Mouse (Mus musculus) kidney, postnatal 0 days (tissue): ENCODE results near the gene Alms1. TPM values are rescaled to one million over a fixed set of nuclear protein-coding genes. Genes with fewer than 3 reads are reported as not detected.
A peak's percentile ranks its signal among the peaks of the same experiment; 100 is the strongest.

Experiments used
- ATAC-seq: fragments of 200-750 bp; cut with Nextera tagmentation; replicated peaks from 2 replicates; pipeline ENCODE4 v1.8.0; 2017; ENCODE audit warnings: low read depth, moderate number of reproducible peaks, moderate TSS enrichment, moderate library complexity; ENCODE audit not compliant: low FRiP score
- DNase-seq: peaks from one replicate; pipeline ENCODE4 v3.0.0-alpha.2; 2016; ENCODE audit warnings: low spot score
- H3K27ac ChIP-seq: fragments of 300-500 bp; sonication (generic); 2 replicates; pipeline ENCODE4 v1.5.1; 2014; ENCODE audit warnings: mild to moderate bottlenecking
- H3K27me3 ChIP-seq: fragments of 300-500 bp; sonication (generic); 2 replicates; pipeline ENCODE4 v1.6.1; 2014; ENCODE audit warnings: low read length, mixed read lengths; ENCODE audit not compliant: insufficient read depth
- H3K36me3 ChIP-seq: fragments of 300-500 bp; sonication (generic); 2 replicates; pipeline ENCODE4 v1.6.1; 2014; ENCODE audit warnings: low read length, mixed read lengths; ENCODE audit not compliant: insufficient read depth
- H3K4me1 ChIP-seq: fragments of 300-500 bp; sonication (generic); replicated peaks from 2 replicates; pipeline ENCODE4 v1.6.1; 2014; ENCODE audit warnings: antibody characterized with exemption, low read length, mixed read lengths; ENCODE audit not compliant: insufficient read depth
- H3K4me2 ChIP-seq: fragments of 300-500 bp; sonication (generic); 2 replicates; pipeline ENCODE4 v1.6.1; 2014; ENCODE audit warnings: mild to moderate bottlenecking, low read length, moderate library complexity, mixed read lengths
- H3K4me3 ChIP-seq: fragments of 300-500 bp; sonication (generic); replicated peaks from 2 replicates; pipeline ENCODE4 v1.5.1; 2014; ENCODE audit warnings: low read depth, low read length
- H3K9ac ChIP-seq: fragments of 300-500 bp; sonication (generic); 2 replicates; pipeline ENCODE4 v1.6.1; 2014; ENCODE audit warnings: low read depth, low read length
- H3K9me3 ChIP-seq: fragments of 300-500 bp; sonication (generic); replicated peaks from 2 replicates; pipeline ENCODE4 v1.6.1; 2016; ENCODE audit warnings: low read length, inconsistent platforms, mixed read lengths
- CTCF ChIP-seq: IDR thresholded peaks from 2 replicates; pipeline ENCODE4 v1.5.1; 2016; ENCODE audit warnings: antibody characterized with exemption, low read depth, mild to moderate bottlenecking, moderate library complexity
- WGBS: fragments of 180-500 bp; shearing (Covaris S2); extraction: QIAGEN DNeasy Blood & Tissue Kit; methylation state at CpG from one replicate; pipeline ENCODE4 v1.1.7; 2014; 5-methylcytosine and 5-hydroxymethylcytosine counted together
- polyA plus RNA-seq: library from polyadenylated mRNA; unstranded; fragments of >200 nt; fragmentation: Nextera tagmentation; extraction: Ambion mirVana; gene quantifications from 2 replicates; pipeline ENCODE4 v1.2.1, GENCODE M21; 2015

Gene Alms1
- polyA plus RNA-seq, result 1.6 and 2.0 TPM in 2 replicates

DNA sequence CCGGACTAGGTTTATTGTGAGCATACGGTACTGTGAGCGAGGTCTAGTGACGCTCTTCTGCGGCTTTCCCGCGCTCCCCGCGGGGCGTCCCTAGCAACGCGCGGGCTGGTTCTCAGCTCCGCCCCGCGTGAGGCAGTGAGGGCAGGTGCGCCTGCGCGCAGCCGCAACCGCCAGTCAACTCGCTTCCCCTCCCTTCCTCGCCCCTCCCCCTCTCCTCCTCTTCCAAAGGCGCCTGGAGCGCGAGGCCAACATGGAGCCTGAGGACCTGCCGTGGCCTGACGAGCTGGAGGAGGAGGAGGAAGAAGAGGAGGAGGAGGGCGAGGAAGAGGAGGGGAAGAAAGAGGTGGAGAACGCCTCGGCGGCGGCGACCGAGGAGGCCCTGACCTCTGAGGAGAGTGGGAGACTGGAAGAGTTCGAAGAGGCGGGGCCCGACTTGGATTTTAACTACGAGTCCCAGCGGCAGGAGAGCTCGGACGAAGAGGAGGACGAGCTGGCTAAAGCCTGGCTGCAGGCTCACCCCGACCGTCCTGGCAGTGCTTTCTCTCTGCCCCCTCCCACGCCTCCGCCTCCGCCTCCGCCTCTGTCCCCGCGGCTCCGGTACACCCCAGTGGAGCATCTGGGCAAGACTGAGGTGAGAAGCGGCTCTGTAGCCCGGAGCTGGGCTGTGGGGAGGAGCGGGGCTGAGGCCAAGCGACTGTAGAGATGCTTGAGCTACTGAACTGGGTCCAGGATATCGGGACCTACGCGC, at the start of gene Alms1:
TSS of gene Alms1 (plus strand) at position 136 of the 748 bp plus-strand sequence.
- Histone ChIP-seq H3K4me2 (peak within 1 kb of the TSS; percentile 90), H3K27ac (peak within 1 kb of the TSS; percentile 54), H3K9ac (peak within 1 kb of the TSS; percentile 63), H3K4me1 (peaks cover 5% of the 10 kb centered on the region; the same call in 1 of the 2 replicates), H3K9me3 (no peaks in the 10 kb centered on the region), H3K36me3 (no peaks in the 10 kb centered on the region), H3K4me3 (peak within 1 kb of the TSS; percentile 71), H3K27me3 (no peaks in the 10 kb centered on the region)
- 2% methylated on average over 58 of the region's 59 CpGs for WGBS
- ATAC-seq (peak; percentile 95), DNase-seq (peak; percentile 96)
- no peak for TF ChIP-seq CTCF

DNA sequence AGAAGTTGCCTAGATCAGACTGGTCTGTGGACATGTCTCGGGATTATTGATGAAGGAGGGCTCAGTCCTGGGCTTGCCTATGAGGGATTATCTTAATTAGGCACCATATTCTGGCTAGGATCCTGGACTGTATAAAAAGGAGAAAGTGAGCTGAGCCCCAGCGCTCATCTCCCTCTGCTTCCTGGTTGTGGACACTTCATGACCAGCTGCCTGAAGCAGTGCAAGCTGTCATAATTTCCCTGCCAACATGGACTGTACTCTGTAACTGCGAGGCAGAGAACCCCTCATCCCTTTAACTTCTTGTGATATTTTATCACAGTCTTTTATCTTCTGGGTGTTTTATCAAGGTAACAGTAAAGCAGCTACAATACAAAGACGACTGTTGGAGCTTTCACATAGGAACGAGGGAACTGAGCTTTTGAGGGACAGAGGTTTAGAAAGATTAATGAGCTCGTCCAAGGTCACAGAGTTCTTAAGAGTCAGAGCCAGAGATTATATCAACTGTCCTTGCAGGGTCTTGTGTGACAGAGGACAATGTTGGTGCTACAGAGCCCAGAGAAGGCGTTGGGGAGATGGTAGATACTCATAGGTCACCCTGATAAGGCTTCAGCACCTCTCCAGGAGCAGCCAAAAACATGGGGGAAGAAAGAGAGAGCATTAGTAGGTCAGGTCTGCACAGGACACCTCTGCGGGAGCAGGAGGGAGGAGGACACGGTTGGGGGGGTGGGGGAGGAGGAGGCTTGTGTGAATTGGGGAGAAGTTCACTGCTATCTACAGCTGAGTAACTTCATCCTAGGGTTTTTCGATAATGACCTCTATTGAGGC, 43.8 kb upstream of the Alms1 start:
- no peaks in the 10 kb centered on the region for H3K27me3 ChIP-seq
- WGBS, result 72% methylated on average over 10 of the region's 10 CpGs
- H3K27ac ChIP-seq, result no peak overlapping the region
- DNase-seq, result no peak
- no peak overlapping the region for H3K9ac ChIP-seq
- no peaks in the 10 kb centered on the region for H3K9me3 ChIP-seq
- H3K4me3 ChIP-seq, result no peak overlapping the region
- ATAC-seq, result no peak
- H3K4me1 ChIP-seq, result no peaks in the 10 kb centered on the region
- H3K4me2 ChIP-seq, result no peak overlapping the region
- H3K36me3 ChIP-seq, result no peaks in the 10 kb centered on the region
- no peak for TF ChIP-seq CTCF

GRCm38 (mm10) chr6:85544251-85544881, 43.0 kb upstream of the Alms1 start:
- no peak for TF ChIP-seq CTCF
- Histone ChIP-seq H3K4me1 (no peaks in the 10 kb centered on the region), H3K27me3 (no peaks in the 10 kb centered on the region), H3K9me3 (no peaks in the 10 kb centered on the region), H3K4me3 (no peak overlapping the region), H3K4me2 (no peak overlapping the region), H3K36me3 (no peaks in the 10 kb centered on the region), H3K27ac (no peak overlapping the region), H3K9ac (no peak overlapping the region)
- ATAC-seq, result no peak
- no peak for DNase-seq
- WGBS, result 79% methylated on average over 13 of the region's 13 CpGs

DNA sequence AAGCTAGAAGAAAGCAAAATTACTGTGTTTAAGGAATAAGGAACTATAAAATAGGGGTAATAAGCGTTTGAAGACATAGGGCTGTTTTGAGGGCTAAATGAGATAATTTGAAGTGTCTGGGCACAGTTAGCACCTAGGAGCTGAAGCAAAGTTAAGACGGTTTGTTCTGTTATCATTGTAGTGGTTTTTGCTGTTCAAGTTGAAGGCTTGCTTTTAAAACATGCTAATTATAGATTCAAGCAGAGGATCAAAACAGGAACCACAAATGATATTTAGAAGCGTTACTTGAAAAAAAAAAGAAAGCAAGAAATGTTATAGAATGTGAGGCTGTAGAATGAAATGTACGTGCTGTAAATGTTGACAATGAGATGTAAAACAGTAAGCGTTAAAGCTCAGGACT, 39.7 kb upstream of the Alms1 start:
- WGBS, result 79% methylated on average over 5 of the region's 5 CpGs
- Histone ChIP-seq H3K4me3 (no peak overlapping the region), H3K4me1 (no peaks in the 10 kb centered on the region), H3K4me2 (no peak overlapping the region), H3K27ac (no peak overlapping the region), H3K27me3 (no peaks in the 10 kb centered on the region), H3K36me3 (no peaks in the 10 kb centered on the region), H3K9ac (no peak overlapping the region), H3K9me3 (no peaks in the 10 kb centered on the region)
- TF ChIP-seq CTCF, result no peak
- ATAC-seq (no peak), DNase-seq (no peak)

- no peak overlapping the region for H3K9ac ChIP-seq
- no peak overlapping the region for H3K4me2 ChIP-seq
- no peak overlapping the region for H3K27ac ChIP-seq
- no peaks in the 10 kb centered on the region for H3K9me3 ChIP-seq
- H3K4me1 ChIP-seq, result no peaks in the 10 kb centered on the region
- H3K27me3 ChIP-seq, result no peaks in the 10 kb centered on the region
- no peak for TF ChIP-seq CTCF
- 33% methylated on average over 1 of the region's 1 CpGs for WGBS
- no peak for ATAC-seq
- no peak overlapping the region for H3K4me3 ChIP-seq
- no peak for DNase-seq
- H3K36me3 ChIP-seq, result no peaks in the 10 kb centered on the region
These were observed 25.0 kb upstream of the Alms1 start for GRCm38 (mm10) chr6:85562374-85562773.

- H3K4me1 ChIP-seq, result no peaks in the 10 kb centered on the region
- H3K27me3 ChIP-seq, result no peaks in the 10 kb centered on the region
- no peak overlapping the region for H3K27ac ChIP-seq
- no peak overlapping the region for H3K9ac ChIP-seq
- H3K4me3 ChIP-seq, result no peak overlapping the region
- no peak for TF ChIP-seq CTCF
- no peaks in the 10 kb centered on the region for H3K36me3 ChIP-seq
- no peak overlapping the region for H3K4me2 ChIP-seq
- DNase-seq (no peak), ATAC-seq (no peak)
- WGBS, result 90% methylated on average over 5 of the region's 5 CpGs
- no peaks in the 10 kb centered on the region for H3K9me3 ChIP-seq
These were observed 14.5 kb upstream of the Alms1 start for GRCm38 (mm10) chr6:85572816-85573215.
